Mouse (Mus musculus): Measurements from ENCODE around the gene Coq10a. TPM values are rescaled to one million over a fixed set of nuclear protein-coding genes. Genes with fewer than 3 reads are reported as not detected.

Gene Coq10a
- polyA plus RNA-seq, 2 experiments from 2014 or later, result 14.5 to 15.7 TPM

DNA sequence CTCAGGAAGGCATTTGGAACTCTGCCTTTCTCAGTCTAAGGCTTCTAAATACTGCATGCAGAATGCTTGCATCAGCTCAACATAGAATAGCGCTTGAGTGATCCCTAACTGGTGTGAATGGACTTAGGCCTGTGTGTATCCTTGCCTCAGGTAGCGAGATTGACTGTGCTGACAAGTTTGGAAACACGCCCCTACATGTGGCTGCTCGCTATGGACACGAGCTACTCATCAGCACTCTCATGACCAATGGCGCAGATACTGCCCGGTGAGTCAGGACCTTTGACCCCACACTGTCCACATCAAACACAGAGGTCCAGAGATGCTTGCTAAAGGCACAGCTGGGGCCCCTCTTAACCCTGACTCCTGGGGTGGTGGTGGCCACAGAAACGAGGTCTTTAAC lies 13.7 kb upstream of the Coq10a start:
- ATAC-seq, result no peak

DNA sequence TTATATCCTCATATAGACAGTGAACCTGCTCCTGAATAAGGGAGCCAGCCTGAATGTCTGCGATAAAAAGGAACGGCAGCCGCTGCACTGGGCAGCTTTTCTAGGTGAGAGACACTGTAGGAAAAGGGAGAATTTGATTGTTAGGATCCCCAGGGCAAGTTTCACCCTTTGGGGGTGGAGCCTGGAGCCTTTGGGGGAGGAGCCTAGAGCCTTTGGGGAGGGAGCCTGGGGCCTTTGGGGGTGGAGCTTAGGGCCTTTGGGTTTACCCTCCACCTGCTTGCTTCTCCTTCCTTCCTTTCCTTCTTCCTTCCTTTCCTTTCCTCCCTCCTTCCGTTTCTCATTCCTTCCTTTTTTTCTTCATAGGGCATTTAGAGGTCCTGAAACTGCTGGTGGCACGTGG lies 11.8 kb upstream of the Coq10a start:
- no peak for ATAC-seq

DNA sequence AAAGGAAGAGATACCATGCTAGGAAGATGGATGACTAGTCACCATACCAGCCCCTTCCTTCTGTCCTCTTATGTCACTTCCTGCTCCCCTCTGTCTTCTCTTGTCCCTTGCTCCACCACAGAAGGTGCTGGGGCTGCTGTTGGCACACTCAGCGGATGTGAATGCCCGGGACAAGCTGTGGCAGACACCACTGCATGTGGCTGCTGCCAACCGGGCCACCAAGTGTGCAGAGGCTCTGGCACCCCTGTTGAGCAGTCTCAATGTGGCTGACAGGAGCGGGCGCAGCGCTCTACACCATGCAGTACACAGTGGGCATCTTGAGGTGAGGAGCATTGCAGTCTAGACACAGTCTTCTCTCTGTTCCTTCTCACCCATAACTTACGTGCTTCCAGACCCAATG lies 10.5 kb upstream of the Coq10a start:
- ATAC-seq, result no peak

DNA sequence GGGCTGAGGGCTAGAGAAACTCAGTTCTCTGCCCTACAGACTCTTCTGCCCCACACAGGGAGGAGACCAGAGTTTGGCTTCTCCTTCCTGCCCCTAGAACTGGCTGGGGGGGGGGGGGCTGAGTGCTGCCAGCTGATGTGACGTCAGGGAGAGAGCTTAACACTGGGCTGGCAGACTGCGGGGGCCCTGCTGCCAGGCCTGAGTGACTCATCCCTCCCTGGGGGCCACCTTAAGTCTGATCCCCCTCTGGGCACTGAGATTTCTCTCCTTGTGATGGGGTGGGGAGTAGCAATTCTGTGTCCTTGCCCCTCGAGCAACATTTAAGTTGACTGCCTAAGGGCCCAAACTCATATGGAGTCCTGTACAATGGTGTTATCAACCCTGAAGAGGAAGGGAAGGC lies 9.7 kb upstream of the Coq10a start:
- ATAC-seq, result no peak

DNA sequence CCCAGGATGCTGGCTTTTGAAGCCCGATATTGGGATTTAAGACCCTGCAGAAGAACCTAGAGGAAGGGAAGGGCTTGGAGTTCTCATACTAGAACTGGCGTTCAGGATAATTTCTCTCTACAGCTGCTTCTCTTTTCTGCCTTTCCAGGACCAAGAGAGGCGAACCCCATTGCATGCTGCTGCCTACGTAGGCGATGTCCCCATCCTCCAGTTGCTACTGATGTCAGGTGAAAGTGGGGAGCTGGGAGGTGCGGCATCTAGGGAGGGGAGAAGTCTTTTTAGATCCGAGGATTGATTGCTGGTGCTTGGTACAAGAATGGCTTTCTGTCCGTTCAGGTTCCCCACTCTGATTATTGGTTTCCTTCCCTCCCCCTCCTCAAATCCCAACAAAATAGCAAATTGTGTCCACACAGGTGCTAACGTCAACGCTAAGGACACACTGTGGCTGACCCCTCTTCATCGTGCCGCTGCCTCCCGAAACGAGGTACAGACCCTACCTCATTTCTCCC lies 9.2 kb upstream of the Coq10a start:
- no peak for ATAC-seq

DNA sequence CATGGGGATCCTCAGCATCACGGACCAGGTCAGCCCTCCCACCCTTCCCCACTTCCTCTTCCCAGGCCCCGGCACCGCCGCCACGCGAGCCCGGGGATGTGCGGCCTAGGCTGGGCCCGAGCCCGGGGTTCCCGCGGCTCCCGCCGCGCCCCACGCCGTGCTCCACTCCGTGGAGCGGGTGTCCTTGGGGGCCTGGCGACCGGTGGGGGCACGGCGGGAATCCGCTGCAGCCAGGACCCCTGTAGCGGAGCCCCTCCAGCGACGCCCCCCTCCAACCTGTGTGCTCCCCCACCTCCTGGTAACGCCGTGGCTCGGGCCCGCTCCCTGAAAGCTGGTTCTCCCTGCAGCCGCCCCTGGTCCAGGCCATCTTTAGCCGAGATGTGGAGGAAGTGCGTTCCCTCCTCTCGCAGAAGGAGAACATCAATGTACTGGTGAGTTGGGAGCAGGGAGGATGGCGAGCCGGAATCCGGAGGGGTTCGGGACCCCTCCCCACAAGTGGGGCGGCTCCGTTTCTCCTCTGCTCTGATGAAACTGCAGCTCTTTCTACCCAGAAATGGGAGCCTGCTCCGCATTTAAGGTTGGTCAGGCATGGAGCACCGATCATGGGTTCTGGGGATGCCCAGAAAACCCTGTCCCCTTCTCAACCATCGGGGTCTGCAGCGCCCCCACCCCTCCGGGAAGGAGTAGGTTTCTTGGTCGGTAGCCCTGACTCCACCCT lies 8.6 kb upstream of the Coq10a start:
- ATAC-seq, result peak; percentile 37

DNA sequence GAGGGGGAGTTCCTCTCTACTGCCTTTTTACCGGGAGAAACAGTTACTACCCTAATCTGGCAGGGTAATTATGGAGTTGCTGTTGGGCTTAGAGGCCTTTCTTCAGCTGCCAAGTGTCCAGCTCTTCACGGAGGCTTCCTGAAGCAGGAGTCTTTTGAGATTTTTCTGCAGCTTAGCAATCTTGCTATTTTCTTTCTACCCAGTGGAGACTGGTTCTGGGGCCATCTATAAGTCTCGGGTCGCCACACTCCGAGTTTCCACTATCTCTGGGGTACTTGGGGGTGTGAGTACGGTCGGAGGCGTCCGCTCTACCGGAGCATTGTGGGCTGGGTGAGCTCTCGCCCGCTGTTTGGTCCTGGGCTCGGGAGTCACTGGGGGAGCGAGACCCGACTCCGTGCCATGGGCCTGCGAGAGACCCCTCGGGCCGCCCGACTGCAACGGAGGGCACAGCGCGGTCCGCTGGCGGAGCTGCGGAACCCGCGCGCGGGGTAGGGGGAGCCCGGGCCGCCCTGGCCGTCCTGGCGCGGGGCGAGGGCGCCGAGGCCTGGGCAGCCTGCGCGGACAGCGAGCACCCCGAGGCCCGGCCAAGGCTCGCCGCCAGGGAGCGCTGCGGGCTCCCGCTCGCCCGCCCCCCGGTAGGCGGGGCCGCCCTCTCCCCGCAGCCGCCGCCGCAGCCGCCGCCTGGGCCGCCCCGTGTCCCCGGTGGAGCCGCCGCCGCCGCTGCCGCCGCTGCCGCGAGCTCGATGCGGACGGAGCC lies 7.8 kb upstream of the Coq10a start, which contains the start of gene Ankrd52:
Gene Ankrd52, plus strand, starts transcription at position 661 of the 757 bp plus-strand sequence.
- peak; percentile 88 for ATAC-seq

DNA sequence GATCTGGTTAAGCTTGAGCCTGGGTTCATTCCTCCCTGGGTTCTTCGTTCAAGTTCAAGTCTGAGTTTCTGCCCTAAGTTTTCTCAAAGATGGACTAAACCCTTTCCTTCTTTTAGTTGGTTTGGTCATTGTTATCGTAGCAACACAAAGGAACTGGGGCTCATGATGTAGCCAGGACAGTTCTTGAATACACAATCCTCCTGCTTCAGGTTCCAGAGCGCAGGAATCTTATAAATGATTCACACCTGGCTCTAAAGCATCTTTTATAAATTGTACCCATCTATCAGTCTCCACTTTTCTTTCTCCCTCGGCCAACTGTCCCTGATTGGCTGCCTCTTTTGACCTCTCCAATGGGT lies 7.3 kb upstream of the Coq10a start:
- ATAC-seq, result no peak

DNA sequence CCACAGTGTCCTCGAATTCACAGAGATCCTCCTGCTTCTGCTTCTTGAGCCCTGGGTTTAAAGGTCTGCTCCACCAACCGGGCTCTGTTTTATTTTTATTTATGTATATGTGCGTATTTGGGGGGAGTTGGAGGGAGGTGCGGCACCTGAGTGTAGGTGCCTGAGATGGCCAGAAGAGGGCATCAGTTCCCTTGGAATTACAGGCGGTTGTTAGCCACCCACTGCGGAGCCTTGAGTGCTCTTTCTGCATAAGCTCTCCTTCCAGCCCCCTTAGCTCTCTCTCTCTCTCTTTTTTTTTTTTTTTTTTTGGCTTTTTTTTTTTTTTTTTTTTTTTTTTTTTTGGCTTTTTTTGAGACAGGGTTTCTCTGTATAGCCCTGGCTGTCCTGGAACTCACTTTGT lies 5.6 kb upstream of the Coq10a start:
- ATAC-seq, result no peak

DNA sequence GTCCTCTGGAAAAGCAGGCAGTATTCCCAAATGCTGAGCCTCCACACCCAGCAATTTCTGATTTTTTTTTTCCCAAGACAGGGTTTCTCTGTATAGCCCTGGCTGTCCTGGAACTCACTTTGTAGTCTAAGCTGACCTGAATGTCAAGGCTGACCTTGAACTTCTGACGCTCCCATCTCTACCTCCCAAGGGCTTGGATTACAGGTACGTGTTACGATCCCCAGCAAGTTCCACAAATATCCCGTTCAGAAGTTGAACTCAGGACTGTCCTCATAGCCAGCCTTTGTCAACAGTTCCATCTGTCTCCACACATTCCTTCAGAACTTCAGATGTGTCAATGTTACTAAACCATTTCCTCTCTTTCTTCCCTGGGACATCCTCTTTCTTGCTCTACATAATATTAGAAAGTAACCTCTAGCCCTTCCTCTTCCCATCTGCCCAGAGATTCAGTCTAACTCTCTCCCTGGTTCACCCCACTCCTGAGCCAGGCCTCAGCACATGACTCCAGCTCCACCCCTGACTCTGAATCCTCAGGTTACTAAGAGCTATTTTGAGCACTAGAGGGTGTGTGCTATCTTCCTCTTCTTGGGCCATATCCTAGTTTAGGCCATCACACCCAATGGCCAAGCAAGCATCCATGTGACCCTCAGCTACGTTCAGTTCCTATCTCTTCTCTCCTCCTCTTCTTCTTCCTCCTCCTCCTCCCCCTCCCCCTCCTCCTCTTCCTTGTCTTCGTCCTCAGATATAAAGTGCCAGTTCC lies 4.4 kb upstream of the Coq10a start:
- ATAC-seq, result no peak

DNA sequence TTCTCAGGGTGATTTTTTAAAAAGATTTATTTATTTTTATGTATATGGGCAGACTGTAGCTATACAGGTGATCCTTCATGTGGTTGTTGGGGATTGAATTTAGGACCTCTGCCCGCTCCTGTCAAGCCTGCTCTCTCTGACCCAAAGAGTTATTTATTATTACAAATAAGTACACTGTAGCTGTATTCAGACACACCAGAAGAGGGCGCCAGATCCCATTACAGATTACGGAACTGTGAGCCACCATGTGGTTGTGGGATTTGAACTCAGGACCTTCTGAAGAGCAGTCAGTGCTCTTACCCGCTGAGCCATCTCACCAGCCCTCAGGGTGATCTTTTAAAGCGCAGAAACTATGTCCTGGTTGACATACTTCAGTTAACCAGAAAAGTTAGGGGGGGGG lies 3.3 kb upstream of the Coq10a start:
- no peak for ATAC-seq

DNA sequence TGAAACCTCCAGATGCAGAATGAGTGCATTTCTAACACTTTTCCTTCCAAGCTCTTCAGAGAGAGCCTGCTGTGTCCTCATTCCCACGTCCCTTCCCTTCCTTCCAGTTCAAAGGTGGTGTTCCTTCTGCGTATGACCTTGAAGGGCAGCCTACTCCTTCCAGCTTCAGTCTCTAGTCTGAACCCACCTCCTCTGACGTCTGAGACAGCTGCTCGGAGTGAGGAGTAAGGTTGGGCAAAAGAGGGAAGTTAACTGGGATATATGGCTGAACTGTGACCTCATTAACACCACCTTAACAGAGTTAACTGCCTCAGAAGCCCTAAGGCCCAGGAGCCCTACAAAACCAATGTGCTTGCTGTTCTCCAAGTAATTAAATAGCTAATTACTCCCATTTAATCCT lies 1.8 kb upstream of the Coq10a start:
- ATAC-seq, result no peak

DNA sequence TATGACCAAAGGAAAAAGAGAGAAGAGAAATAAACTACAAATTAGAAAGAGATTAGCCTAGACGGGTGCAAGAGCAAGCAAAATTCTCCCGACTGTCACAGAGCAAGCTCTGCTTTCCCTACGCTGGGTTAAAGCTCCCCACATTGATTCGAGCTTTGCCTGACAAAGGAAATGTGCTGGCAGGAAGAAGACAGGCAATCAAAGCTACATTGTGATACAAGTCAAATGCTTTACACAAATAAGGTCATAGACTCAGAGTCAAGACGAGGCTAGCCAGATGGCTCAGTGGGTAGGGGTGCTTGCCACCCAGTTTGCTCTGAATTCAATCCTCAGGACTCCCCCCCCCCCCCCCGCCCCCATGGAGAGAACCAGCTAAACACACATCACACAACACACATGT lies 1.2 kb upstream of the Coq10a start:
- ATAC-seq, result no peak

DNA sequence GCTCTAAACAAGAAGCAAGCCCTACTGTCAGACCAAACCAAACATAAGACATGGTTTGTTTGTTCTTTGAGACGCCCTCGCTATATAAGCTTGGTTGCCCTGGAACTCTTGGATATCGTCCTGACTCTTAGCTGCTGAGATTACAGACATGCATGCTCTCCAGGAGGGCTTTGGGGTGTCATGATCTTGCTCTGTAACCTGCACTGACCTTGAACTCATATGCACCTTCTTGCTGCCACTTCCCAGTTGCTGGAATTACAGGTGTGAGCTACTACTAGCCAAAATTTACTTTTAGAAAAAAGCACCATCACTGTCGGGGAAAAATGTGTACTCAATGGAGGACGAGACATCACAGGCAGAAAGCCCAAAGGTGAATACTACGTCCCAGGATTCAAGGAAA lies 802 bp upstream of the Coq10a start:
- no peak for ATAC-seq

DNA sequence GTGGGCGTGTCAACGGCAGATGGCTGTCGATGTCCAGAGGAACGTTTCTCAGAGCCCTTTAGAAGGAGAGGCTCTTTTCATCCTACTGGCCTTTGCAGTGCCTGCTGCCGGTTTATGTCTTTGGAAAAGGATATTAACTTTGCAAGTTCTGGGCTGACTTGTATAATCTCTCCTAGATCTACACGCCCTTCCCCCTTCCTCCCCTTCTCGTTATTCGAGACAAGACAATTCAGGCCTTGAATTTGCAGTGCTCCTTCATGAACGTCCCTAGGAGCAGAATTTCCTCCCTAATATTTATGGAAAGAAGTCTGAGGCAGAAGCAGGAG lies 384 bp upstream of the Coq10a start:
- peak; percentile 3 for ATAC-seq

DNA sequence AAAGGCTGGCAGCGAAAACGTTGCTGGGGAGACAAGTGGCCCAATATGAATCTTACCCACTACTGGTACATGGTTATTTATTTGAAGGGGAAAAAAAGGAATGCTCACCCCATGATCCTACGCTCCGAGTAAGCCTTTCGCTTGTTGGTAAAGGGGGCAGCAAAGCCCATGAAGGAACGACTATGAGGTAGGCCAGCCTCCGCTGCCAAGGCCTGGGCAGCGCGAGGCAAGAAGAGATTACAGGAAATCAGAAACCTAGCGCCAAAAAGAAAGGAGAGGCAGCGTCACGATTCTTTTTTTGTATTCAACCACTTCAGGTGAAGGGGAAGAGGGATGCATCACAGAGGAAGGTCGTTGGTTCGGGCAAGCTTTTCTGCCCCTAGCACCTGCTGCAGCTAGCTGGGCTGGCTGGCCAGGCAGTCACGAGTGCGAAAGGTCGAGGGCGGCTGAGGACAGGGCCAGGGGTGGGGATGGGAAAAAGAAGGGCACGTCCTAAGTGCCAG lies 847 bp downstream of the Coq10a start:
- no peak for ATAC-seq

DNA sequence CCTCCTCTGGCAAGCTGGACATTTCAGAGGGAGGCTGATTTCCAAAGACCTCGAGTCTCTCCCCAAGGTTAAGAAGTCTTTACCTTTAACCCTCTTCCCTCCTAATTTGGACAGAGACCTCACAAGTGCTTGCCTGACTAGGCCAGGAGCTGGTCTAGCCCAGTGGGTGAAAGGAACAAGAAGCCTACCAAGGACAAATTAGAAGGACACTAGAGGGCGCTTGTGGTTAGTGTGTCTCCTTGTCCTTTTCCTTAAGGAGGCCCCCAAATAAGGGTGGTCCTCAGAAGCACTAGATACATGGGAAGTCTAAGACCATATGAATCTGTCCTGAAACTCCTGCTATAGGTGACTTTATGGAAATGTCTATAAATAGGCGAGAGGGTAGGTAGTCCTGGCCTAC lies 6.2 kb downstream of the Coq10a start:
- ATAC-seq, result no peak

DNA sequence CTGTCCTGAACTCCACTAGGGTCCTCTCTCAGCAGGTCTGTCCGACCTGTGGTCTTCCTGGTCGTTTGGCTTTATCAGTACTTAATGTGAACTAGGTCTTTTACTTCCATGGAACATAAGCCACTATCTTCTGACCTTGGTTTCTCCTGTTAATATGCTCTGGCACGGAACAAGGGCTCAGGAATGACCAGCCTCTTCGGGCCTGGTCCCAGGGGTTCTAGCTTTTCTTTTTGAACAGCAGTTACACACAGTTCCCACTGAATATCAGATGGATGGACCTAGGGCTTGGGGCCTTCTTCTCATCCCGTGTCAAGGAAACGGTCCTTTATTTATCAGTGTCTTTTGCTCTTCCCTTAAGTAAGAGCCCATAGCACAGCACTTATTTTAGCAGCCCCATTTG lies 7.0 kb downstream of the Coq10a start:
- ATAC-seq, result no peak

DNA sequence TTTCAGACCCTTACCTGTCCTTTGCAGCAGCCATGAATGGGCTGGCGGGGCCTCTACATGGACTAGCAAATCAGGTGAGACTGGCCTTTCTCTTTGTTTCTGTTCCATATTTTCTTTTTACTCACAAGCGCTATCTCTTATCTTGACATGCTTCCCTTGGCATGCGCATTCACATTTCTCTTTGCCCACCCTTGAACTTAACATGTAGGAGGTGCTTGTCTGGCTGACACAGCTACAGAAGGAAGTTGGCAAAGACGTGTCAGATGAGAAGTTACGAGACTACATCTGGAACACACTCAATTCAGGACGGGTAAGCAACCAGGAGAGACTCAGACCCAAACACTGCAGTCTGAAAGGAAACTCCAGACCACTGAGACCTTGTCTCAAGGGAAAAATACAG lies 9.6 kb downstream of the Coq10a start:
- no peak for ATAC-seq

DNA sequence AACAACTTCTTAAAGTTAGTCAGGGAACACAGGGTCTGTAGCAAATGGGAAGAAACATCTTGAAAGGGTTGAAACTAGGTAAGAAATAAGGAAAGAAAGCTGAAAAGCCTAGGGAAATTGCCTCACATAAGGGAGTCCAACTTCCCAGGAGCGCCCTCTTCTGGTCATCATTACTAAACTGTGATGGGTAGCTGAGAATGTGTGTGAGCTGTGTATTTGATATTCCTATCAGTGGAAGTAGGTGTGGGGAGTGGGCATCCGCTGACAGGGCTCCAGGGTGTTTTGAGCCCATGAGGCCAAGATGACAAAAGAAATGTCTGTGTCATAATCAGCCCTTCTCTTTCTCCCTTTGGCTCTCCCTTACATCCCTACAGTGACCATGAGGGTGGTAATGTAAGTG lies 10.0 kb downstream of the Coq10a start:
- ATAC-seq, result no peak

DNA sequence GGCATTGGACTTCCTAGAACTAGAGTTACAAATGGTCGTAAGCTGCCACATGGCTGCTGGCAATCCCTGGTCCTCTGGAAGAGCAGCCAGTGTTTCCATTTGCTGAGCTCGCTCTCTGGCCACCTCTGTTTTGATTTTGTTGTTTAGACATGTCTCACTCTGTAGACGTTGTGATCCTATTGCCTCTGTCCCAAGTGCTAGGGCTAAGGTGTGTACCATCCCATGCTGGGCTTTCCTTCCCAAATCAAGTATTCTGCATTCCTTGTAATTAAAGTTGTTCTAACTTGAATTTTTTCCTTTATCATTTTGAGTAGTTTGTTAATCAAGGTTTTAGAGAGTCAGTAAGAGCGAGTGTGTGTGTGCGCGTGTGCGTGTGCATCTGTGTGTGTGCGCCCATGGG lies 21.3 kb downstream of the Coq10a start:
- ATAC-seq, result no peak

DNA sequence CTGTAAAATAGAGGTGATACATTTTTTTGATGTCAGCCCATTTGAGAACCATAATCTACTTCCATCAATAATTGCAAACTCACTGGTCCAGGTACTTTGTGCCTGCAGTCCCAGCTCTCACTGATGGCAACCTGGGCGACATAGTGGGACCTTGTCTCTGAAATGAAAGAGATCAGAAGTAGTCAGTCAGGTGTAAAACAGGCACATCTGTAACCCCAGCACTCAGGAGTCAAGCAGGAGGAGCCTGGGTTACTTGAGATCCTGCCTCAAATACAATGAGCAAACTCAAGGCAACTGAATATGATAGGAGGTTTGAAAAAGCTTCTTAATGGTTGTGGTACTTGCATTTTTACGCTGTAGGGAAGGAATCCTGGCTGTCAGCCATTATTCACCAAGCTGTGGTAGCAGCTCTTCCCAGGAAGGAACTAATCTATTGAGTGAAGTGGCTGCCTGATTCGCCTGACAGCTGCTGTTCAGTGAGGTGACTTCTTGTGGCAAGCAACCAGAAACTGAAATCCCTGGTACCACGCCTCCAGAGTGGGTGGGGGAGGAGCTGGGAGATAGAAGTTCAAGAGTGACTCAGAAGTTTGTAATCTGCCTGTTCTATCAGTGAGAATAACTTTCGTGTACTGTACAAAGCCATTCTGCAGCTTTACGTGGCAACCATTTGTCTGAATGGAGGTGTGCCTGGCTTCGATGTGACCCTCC lies 24.1 kb downstream of the Coq10a start:
- ATAC-seq, result peak; percentile 97

DNA sequence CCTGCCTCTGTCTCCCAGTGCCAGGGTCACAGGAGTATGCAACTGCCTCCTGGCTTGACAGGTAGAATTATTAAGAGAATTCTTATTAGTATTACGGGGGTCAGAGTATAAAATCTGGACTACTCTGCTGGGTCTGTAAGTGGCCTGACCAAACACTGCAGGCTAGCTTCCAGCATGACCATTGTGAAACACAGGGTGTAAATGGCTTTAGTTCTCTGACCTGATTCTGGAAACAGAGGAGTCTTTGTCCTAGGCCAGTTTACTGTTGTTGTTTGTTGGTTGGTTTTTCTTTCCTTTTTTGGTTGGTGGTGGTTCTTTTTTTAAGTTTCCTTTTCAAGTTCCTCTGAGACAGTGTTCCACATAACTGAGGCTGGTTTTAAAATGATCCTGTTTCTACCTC lies 25.4 kb downstream of the Coq10a start:
- ATAC-seq, result no peak

All from CD4-positive, CD25-positive, alpha-beta regulatory T cell, adult 4 months (primary cell).